Mouse (Mus musculus): ENCODE measurements at regions not wholly inside any gene's neighbourhood (a gene's known extent, or its start where the extent isn't known, plus 50 kb on each side); places are given as distances from the start of the nearest gene placed in this dataset.

- Histone ChIP-seq H3K9me3 (ENCODE audit: control insufficient read depth, low read length) (no peaks in the 10 kb centered on the region), H3K4me1 (ENCODE audit: control insufficient read depth, insufficient read depth, low read length) (no peaks in the 10 kb centered on the region), H3K36me3 (ENCODE audit: control insufficient read depth, insufficient read depth, low read length) (no peaks in the 10 kb centered on the region), H3K9ac (ENCODE audit: low read depth, low read length) (no peak overlapping the region), H3K27me3 (replicated peaks; ENCODE audit: control insufficient read depth, insufficient read depth, low read length) (no peaks in the 10 kb centered on the region), H3K27ac (replicated peaks; ENCODE audit: low read depth, low read length) (no peak overlapping the region), H3K4me3 (ENCODE audit: low read depth, low read length) (no peak overlapping the region), H3K4me2 (ENCODE audit: low read depth, low read length) (no peak overlapping the region)
- no peak for ATAC-seq (ENCODE audit: low read depth)
- DNase-seq (ENCODE audit: low spot score): no peak
These were observed 1704.9 kb upstream of the Nudt12 start for GRCm38 (mm10) chr17:60717931-60718621.

GRCm38 (mm10) chr17:60717494-60717893 is 1704.3 kb upstream of the Nudt12 start:
- no peak for ATAC-seq (ENCODE audit: low read depth)
- 73% methylated on average over 2 of the region's 2 CpGs for WGBS

More at GRCm38 (mm10) chr17:60717494-60717893, 1704.3 kb upstream of the Nudt12 start:
- Histone ChIP-seq H3K9ac (ENCODE audit: low read depth, low read length) (no peak overlapping the region), H3K4me2 (ENCODE audit: low read depth, low read length) (no peak overlapping the region), H3K27me3 (replicated peaks; ENCODE audit: control insufficient read depth, insufficient read depth, low read length) (no peaks in the 10 kb centered on the region), H3K27ac (replicated peaks; ENCODE audit: low read depth, low read length) (no peak overlapping the region), H3K4me1 (ENCODE audit: control insufficient read depth, insufficient read depth, low read length) (no peaks in the 10 kb centered on the region), H3K36me3 (ENCODE audit: control insufficient read depth, insufficient read depth, low read length) (no peaks in the 10 kb centered on the region), H3K4me3 (ENCODE audit: low read depth, low read length) (no peak overlapping the region), H3K9me3 (ENCODE audit: control insufficient read depth, low read length) (no peaks in the 10 kb centered on the region)
- DNase-seq (ENCODE audit: low spot score): no peak
